Mouse (Mus musculus) forelimb bud, embryonic 11.5 days (tissue): Measurements from ENCODE around the gene Reln.
A peak's percentile ranks its signal among the peaks of the same experiment; 100 is the strongest.

Source experiments
- DNase-seq: peaks from one replicate; pipeline ENCODE4 v3.0.0-alpha.2; 2012; ENCODE audit warnings: low read depth, low spot score

The Reln gene

DNA sequence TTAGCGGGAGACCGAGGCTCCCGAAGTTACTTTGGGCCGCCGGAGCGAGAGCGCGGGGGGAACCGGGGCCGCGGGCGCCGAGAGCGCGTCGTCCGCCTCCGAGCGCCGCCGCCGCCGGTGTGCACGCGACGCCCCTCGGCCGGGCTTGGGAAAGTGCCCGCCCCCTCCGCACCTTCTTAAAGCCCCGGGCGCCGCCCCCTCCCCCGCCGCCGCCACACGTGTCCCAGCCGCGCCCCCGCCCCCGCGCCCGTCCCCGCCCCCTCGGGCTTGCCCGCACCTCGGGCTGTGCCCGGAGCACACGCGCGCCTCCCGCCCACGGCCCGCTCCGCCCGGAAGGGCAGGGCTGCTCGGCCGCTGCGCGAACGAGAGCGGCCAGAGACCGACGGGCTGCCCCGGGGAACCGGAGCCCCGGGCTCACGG lies at the start of gene Reln:
Gene Reln, minus strand, starts transcription at position 147 of the 420 bp plus-strand sequence.
- DNase-seq, result no peak

DNA sequence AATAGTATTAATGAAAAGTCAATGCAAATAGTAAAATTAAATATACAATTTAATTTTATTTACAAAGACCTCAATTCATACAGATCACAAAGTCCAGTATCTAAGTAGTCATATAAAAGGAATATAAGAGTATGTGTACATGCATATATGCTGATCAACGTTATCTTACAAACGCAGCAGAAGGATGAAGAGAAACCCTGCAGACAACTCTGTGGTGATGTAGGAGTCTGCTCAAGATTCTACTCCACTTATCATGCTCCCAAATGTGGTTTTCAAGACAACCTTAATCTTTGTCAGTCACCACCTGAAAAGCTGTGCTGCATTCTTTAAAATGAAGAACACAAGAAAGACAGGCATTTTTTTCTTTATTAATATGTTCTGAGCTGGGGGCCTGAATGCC lies 44.0 kb upstream of the Reln start:
- DNase-seq, result no peak

DNA sequence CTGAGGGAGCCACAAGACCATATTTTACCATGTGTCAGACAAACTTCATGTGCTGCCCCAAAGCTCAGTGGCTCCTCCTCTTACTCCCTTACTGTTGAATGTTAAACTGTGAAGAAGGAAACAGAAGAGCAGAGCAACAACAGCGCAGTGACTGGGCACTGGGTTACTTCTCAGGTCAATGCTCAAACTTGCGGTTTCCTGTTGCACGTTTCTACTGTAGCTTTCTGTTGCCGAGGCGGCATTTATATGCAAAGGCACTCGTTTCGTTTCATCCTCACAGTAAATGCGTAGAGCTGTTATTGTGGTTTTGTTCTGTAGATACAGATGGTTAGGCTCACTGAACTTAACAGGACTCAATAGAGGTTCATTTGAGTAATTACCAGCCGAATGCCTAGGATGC lies 16.0 kb upstream of the Reln start:
- DNase-seq, result no peak

DNA sequence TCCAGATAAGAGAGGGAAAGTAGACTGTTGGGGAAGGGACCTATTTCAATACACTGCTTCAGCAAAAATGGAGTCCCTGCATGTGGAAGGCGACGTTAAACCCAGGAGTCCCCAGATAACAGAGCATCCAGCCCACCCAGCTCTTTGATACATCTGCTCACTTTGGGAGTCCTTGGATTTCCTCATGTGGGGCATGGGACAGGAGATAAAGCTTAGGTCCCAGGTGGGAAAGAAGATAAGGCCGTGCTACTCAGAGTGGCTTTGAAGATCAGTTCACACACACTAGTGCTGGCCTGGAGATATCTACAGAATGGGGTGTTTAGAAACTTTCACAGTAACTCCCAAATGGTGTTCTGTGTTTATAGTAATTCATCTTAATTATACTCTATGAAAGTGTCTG lies 3.9 kb upstream of the Reln start:
- DNase-seq, result no peak

DNA sequence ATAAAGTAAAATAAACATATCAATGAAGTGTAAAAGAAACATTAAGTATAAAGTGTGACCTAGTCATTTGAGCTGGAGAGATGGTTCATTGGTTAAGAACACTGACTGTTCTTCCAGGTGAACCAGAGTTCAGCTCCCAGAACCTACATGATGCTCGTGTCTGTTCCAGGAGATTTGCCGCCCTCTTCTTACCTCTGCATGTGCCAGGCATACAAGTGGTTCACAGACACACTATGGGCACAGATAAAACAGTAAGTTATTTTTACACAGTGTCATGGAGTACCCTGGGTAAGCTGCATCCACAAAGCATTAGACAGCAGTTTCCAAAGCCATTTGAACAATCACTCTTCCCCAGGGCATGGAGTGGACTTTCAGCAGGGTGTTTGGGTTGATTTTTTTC lies 3.2 kb upstream of the Reln start:
- DNase-seq, result no peak

DNA sequence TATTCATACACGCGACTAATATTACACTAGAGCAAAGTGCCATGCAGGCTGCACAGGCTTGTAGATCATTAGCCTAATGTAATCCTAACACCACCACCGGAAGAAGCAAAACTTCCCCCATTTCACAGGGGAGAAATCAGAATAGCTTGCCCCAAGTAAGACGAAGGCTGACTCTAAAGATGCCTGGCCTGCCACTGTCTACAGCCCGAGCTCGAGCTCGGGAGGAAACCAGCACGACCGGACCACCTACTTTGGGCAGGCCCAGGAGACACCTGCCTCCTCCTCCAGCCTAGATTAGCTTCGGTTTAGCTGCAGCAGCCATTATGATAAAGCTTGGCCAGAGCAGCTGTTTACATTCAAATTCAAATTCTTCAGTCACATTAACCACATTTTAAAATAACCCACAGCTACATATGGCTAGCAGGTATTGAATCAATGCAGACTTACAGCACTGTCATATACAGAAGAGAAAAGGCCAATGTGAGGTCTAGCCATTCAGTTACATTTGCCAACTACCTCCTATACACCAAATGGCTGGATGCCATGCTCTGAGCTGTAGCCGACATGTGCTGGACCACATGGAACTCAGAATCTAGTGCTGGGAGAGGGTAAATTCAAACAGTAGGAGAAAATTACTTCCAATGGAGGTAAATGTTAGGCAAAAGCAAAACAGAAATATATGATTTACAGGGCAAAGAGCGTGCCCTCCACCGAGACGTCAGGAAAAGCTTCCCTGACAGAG lies 1.6 kb upstream of the Reln start:
- DNase-seq, result no peak

DNA sequence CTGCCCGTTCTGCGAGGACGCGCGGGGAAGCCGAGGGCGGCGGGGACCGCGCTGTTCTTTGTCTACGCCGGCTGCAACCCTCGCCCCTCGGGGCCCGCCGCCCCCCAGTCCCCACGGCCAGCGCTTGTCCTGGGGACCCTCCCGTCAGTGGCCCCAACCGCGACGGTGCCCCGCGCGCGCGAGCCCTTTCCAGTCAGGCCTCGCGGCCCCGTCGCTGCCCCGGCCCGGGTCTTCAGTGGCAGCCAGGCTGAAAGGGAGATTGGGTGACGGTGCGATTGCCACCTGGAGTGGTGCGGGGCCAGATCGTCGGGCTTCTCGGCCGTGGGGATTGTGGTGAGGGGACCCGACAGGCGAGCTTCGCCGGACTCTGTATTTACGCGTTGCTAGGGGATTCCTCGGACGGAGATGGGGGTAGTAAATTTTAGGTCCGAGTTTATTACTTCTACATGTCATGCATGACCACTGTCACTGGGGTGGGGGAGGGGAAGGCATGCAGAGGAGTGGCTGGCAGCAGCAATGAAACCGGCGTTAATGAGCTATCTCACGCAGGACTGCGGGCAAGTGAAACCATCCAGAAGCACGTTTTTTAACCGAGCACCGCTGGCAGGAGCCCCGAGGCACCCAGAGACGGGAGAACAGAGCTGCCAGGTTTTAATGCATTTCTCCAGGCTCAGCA lies 612 bp upstream of the Reln start:
- peak; percentile 25 for DNase-seq

DNA sequence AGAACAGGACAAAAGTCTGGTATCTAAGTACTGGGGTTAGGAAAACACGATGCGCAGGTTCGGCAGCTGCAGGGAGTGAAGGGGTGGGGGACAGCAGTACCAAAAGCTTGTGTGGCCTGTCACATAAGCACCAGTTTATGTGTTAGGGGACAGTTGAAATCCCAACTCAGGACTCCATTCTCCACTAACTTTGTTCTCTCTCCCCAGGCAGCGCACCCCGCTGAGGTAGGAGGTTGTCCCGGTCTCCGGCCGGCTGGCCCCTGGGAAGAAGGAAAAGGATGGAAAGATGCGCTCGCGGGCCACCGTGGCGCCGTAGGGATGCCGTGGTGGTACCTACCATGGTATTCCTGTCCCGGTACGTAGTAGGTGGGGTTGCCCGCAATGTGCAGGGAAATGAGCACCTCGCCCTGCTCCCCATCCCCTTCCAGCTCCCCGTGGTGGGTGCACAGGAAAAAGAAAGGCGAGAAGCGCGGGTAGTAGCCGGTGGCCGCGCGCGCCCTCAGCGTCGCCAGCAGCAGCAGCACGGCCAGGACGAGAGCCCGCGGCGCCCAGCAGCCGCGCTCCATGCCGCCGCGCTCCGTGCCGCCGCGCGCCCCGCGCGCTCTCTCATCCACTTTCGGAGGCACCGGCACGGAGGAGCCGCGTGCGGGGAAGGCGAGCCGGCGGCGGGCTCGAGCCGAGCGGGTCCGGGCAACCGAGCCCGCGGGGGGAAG lies 503 bp downstream of the Reln start:
- peak; percentile 20 for DNase-seq

DNA sequence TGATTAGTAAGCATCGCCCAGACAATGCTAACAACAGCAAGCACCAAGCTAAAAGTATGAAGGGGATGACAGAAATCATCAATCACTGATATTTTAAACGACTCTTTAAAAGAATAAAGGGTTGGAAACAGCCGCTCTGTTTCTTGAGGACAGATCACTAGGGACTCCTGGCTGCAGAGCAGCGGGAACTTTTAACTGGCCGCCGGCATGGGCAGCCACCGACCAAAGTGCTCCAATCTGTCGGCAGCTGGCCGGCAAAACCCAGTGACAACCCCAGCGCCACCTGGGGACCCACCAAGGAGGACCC lies 1.0 kb downstream of the Reln start:
- peak; percentile 8 for DNase-seq

DNA sequence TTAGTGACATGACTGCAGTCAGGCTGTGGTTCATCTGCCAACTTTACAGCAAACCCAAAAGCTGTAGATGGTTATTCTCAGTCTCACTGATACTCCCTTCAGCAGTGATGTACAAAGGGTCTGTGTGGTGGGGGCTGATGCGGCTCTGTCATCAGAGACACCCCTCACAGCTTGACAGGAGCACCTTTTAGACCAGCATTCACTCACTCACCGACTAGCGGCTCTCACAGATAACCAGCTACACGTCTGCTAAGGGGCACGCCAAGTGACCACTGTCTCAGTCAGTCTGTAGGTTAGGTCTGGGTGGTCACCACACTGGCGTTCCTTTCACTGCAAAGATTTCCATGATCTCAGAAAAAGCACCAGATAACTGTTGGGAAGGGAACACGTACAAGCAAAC lies 2.0 kb downstream of the Reln start:
- DNase-seq, result no peak

DNA sequence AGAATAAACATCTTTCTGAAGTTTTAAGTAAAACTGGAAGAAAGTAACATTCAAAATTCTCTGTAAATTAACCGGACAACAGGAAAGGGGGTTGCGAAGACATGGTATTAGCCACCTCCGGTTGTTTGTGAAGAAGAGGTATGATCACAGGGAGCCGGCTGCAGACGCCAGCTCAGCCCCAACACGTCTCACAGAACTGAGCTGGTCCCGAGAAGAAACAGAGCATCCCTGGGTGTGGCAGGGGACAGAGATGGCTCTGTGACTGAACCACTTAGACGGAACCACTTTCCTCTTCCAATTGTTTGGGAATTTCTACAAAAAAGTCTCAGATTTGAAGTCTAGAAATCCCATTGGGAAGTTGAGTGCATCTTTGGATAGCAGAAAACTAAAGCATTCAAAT lies 3.5 kb downstream of the Reln start:
- no peak for DNase-seq

DNA sequence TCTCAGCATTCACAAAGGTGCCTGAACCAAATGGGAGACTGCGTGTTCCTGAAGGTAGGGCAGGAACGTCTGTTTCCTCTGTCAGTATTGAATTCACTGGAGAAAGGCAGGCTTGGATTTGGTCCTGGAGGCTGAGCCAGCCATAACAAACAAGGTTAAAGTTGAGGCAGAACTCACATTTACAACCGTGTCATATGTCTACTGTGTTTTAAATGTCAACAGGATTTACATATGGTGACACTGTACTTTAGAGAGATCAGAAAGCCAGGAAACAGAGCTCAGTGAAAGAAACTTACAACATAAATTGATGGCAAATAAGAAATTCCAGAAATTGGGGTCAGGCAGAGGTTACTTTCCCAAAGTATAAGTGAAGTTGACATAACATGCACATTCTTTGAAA lies 9.1 kb downstream of the Reln start:
- no peak for DNase-seq

DNA sequence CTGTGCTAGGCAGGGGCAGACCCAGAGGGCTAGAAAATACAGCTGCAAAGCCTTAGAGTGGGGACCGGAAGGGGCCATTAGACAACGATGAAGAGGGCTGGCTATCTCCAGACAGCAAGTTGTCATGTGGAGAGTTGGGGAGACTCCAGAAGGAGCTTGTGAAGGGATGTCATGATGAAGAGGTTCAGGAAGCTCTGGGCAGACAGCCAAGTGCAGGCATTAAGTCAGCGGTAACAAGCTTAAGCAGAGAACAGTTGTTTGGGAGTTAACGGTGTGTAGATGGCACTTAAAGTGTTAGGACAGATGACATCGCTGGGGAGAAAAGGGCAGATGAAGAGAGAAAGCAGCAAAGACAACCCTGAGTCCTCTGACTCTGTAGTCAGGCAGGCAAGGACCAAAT lies 13.7 kb downstream of the Reln start:
- no peak for DNase-seq

DNA sequence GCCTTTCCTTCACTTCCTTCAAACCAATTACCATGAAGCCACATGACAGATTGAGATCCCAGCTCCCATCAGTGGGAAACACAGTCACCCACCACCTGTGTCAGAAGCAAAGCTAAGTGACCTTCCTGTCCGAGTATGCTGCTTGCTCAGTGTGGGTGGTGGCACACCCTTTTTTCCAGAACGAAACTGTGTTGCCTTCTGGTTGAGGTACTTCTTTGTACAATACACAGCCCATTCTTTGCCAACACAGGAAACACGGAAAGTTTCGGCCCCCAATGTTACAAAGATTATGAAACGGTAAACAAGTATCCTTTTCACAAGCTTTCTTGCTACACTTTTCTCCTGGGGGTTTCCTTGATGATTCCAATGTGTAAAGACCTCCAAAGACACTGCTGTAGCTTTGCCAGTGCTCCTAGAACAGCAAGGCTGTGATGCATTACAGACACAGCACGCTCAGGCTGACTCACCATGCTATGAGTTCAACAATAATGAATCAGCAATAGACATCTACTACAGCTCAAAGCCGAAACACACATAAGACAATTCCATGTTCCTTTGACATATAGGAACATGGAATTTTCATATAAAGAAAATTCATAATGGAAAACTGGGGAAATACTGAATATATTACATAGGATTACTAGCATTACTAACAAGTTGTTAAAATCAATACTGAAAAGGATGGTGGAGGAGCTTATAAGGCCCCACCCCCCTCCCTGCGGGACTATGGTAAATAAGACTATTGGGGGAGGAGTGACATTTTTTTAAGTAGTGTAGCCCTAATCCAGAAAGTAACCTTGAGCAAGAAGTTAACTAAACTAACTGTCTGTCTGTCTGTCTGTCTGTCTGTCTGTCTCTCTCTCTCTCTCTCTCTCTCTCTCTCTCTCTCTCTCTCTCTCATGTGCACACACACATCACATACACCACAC lies 15.8 kb downstream of the Reln start:
- no peak for DNase-seq

DNA sequence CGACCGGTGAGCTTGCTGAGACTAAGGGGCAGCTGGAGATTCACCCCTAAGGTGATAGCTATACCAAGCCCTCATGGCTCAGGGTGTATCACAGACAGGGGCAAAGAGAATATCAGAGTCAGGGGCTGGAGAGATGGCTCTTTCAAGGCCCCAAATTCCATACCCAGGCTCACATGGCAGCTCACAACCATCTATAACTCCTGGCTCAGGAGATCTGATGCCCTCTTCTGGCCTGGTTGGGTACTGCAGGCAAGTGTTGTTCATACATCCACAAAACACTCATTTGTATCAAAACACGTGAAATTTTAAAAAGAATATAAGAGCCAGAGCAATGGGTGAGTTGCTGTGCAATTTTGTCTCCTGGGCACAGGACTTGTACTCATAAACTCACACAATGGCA lies 17.3 kb downstream of the Reln start:
- DNase-seq, result peak; percentile 23

DNA sequence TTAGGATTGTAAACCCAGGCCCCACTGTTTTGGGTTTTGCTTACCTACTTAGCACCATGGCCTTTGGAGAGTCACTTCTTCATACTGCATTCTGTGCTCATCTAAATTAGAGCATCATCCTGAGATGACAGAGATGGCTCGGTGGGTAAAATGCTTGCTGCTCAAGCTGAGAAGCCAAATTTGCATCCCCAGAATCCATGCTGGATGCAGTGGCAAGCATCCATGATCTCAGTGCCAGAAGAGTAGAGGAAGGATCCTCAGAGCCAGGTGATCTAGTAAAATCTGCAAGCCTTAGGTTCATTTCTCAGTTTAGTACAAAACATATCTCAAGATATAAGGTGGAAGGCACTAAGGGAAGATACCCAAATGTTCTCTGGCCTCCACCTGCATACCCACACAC lies 20.7 kb downstream of the Reln start:
- no peak for DNase-seq

DNA sequence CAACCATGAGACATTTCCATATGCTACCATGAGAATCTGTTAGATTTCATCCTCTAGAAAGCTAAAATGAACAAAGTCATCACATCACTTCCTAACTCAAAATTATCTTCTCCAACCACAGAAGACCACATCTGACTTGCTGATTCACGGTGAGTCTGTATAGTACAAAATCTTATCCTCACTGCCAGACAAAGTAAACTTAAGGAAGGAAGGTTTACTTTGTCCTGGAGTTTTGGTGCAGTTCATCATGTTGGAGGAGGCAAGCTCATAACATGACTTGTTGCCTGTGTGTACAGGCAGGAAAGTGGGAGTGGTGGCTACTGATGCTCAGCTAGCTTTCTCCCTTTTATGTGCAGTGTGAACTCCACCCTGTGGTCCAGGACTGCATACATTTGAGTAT lies 26.7 kb downstream of the Reln start:
- DNase-seq, result no peak

DNA sequence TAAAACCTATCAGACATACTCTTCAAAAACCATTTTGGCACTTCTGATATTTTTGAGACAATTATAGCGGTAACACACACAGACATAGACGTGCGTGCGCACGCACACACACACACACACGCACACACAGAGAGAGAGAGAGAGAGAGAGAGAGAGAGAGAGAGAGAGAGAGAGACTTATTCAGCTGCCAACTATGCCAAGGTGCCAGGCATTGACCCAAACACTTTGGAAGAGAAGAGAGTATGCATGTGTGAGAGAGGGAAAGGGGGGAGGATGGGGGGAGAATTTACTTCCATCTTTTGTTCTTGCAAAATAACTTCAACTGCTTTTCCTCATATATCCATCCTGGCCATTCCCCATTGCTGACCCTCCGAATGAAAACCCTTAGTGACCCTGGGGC lies 28.0 kb downstream of the Reln start:
- no peak for DNase-seq

DNA sequence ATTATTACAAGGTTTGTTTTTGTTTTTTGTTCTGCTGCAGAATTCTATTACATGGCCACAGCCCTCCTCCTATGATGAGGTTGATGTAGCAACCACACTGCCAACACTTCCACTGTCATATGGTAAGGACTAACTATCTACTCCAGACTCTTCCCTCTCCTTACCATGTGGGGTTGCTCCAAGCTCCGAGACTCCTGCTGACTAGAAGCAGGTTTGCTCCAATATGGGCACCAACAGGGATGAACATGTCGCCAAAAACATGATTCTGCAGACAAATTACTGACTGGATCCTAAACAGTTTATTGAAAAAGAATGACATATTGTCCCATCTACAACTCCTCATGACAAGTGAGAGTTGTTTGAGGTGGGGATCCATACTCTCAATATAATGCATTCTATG lies 28.5 kb downstream of the Reln start:
- DNase-seq, result no peak

DNA sequence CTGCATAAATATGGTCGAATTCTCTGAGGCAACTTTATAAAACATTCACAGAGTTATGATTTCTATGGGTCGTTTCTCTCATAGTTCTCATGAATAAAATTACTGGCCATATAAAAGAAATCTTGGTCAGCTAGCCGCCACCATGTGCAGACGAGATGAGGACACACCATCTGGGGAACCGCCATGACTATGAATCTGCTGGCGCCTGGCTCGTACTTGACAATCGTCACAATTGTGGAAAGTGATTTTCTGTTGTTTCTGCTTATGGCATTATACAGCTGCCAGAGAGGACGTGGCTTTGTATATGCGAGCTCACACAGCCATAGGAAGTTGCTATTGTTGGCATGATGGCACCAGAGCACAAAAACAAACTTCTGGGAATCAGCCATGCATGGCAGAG lies 31.5 kb downstream of the Reln start:
- DNase-seq, result no peak

DNA sequence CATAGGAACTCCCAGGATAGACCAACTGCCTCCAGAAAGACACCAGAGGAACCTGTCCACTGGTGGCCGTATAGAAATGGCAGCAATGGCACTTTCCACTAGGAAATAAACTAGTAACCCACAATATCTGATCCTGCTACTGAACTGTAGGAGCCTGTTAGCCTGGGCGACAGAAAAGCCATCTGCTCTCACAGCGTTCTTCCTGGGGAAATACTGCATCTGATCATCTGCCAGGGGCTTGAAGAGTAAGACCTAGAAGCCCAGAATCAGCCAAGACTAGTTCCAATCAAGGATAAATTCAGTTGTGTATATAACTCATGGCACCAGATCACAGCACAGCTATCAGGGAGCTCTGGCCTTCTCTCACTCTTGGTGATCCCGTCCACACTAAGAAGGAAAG lies 33.5 kb downstream of the Reln start:
- DNase-seq, result no peak

DNA sequence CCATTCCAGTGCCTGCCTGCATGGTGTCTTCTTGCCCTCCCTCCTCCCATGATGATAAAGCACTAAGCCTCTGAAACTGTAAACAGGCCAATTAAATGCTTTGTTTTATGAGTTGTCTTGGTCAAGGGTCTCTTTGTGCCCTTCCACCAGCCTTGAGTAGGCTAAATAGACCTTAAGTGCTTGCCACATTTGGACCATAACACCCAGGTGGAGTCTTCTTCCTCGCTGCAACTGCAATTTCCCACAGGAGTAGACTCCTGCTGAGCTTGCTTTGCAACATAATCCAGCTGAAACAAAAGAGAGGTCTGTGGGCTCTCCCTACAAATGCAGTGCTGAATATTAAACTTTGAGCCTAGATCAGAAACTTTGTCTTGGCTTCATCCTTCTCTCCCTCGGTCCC lies 35.5 kb downstream of the Reln start:
- DNase-seq, result no peak
